Mouse (Mus musculus) cortical plate, adult 2 months (tissue): ENCODE results near the gene Mtfr1l.

Source experiments
- CTCF ChIP-seq: fragments of 200-500 bp; IDR thresholded peaks from 2 replicates; pipeline ENCODE4 v1.5.1; 2011; ENCODE audit warnings: mild to moderate bottlenecking, control low read depth, low read length; ENCODE audit not compliant: insufficient read depth; ENCODE audit errors: extremely low read depth
- POLR2A ChIP-seq: fragments of 200-500 bp; IDR thresholded peaks from 2 replicates; pipeline ENCODE4 v1.6.1; 2011; ENCODE audit warnings: mild to moderate bottlenecking, low read length, control low read depth; ENCODE audit not compliant: insufficient read depth; ENCODE audit errors: extremely low read depth

- TF ChIP-seq POLR2A (no peak), CTCF (no peak)
These were observed 37.0 kb downstream of the Mtfr1l start for GRCm38 (mm10) chr4:134497986-134498731.
